Mouse (Mus musculus) kidney, postnatal 0 days (tissue): Measurements from ENCODE around the gene Cux1. TPM values are rescaled to one million over a fixed set of nuclear protein-coding genes. Genes with fewer than 3 reads are reported as not detected.

Source experiments
- ATAC-seq: fragments of 200-750 bp; cut with Nextera tagmentation; replicated peaks from 2 replicates; pipeline ENCODE4 v1.8.0; 2017; ENCODE audit warnings: low read depth, moderate number of reproducible peaks, moderate TSS enrichment, moderate library complexity; ENCODE audit not compliant: low FRiP score
- DNase-seq: peaks from one replicate; pipeline ENCODE4 v3.0.0-alpha.2; 2016; ENCODE audit warnings: low spot score
- H3K27ac ChIP-seq: fragments of 300-500 bp; sonication (generic); 2 replicates; pipeline ENCODE4 v1.5.1; 2014; ENCODE audit warnings: mild to moderate bottlenecking
- H3K27me3 ChIP-seq: fragments of 300-500 bp; sonication (generic); 2 replicates; pipeline ENCODE4 v1.6.1; 2014; ENCODE audit warnings: low read length, mixed read lengths; ENCODE audit not compliant: insufficient read depth
- H3K36me3 ChIP-seq: fragments of 300-500 bp; sonication (generic); 2 replicates; pipeline ENCODE4 v1.6.1; 2014; ENCODE audit warnings: low read length, mixed read lengths; ENCODE audit not compliant: insufficient read depth
- H3K4me1 ChIP-seq: fragments of 300-500 bp; sonication (generic); replicated peaks from 2 replicates; pipeline ENCODE4 v1.6.1; 2014; ENCODE audit warnings: antibody characterized with exemption, low read length, mixed read lengths; ENCODE audit not compliant: insufficient read depth
- H3K4me2 ChIP-seq: fragments of 300-500 bp; sonication (generic); 2 replicates; pipeline ENCODE4 v1.6.1; 2014; ENCODE audit warnings: mild to moderate bottlenecking, low read length, moderate library complexity, mixed read lengths
- H3K4me3 ChIP-seq: fragments of 300-500 bp; sonication (generic); replicated peaks from 2 replicates; pipeline ENCODE4 v1.5.1; 2014; ENCODE audit warnings: low read depth, low read length
- H3K9ac ChIP-seq: fragments of 300-500 bp; sonication (generic); 2 replicates; pipeline ENCODE4 v1.6.1; 2014; ENCODE audit warnings: low read depth, low read length
- H3K9me3 ChIP-seq: fragments of 300-500 bp; sonication (generic); replicated peaks from 2 replicates; pipeline ENCODE4 v1.6.1; 2016; ENCODE audit warnings: low read length, inconsistent platforms, mixed read lengths
- CTCF ChIP-seq: IDR thresholded peaks from 2 replicates; pipeline ENCODE4 v1.5.1; 2016; ENCODE audit warnings: antibody characterized with exemption, low read depth, mild to moderate bottlenecking, moderate library complexity
- WGBS: fragments of 180-500 bp; shearing (Covaris S2); extraction: QIAGEN DNeasy Blood & Tissue Kit; methylation state at CpG from one replicate; pipeline ENCODE4 v1.1.7; 2014; 5-methylcytosine and 5-hydroxymethylcytosine counted together
- polyA plus RNA-seq: library from polyadenylated mRNA; unstranded; fragments of >200 nt; fragmentation: Nextera tagmentation; extraction: Ambion mirVana; gene quantifications from 2 replicates; pipeline ENCODE4 v1.2.1, GENCODE M21; 2015

Gene Cux1
- polyA plus RNA-seq, 1 experiment from 2014 or later, result 73.4 TPM

- Histone ChIP-seq H3K4me1 (no peaks in the 10 kb centered on the region), H3K4me2 (no peak overlapping the region), H3K9ac (no peak overlapping the region), H3K9me3 (no peaks in the 10 kb centered on the region), H3K36me3 (peaks cover 30% of the 10 kb centered on the region), H3K27ac (no peak overlapping the region), H3K4me3 (no peak overlapping the region), H3K27me3 (no peaks in the 10 kb centered on the region)
- WGBS, result 68% methylated on average over 3 of the region's 3 CpGs
- ATAC-seq (no peak), DNase-seq (no peak)
- TF ChIP-seq CTCF, result no peak
These were observed 277.5 kb downstream of the Cux1 start for GRCm38 (mm10) chr5:136289776-136290175.

- ATAC-seq (no peak), DNase-seq (no peak)
- Histone ChIP-seq H3K9me3 (no peaks in the 10 kb centered on the region), H3K9ac (no peak overlapping the region), H3K4me1 (no peaks in the 10 kb centered on the region), H3K27ac (no peak overlapping the region), H3K4me2 (no peak overlapping the region), H3K27me3 (no peaks in the 10 kb centered on the region), H3K4me3 (no peak overlapping the region), H3K36me3 (peaks cover 34% of the 10 kb centered on the region)
- TF ChIP-seq CTCF, result no peak
- 80% methylated on average over 6 of the region's 6 CpGs for WGBS
These were observed 278.8 kb downstream of the Cux1 start for GRCm38 (mm10) chr5:136288351-136289081.

- Histone ChIP-seq H3K27me3 (no peaks in the 10 kb centered on the region), H3K9ac (no peak overlapping the region), H3K4me2 (no peak overlapping the region), H3K4me3 (no peak overlapping the region), H3K9me3 (no peaks in the 10 kb centered on the region), H3K27ac (no peak overlapping the region), H3K4me1 (no peaks in the 10 kb centered on the region), H3K36me3 (peaks cover 50% of the 10 kb centered on the region)
- ATAC-seq (no peak), DNase-seq (no peak)
- 82% methylated on average over 6 of the region's 6 CpGs for WGBS
- TF ChIP-seq CTCF, result no peak
These were observed 280.7 kb downstream of the Cux1 start for GRCm38 (mm10) chr5:136286566-136286965.

- Histone ChIP-seq H3K4me1 (no peaks in the 10 kb centered on the region), H3K27ac (no peak overlapping the region), H3K27me3 (no peaks in the 10 kb centered on the region), H3K9me3 (no peaks in the 10 kb centered on the region), H3K4me3 (no peak overlapping the region), H3K4me2 (no peak overlapping the region), H3K36me3 (peaks cover 53% of the 10 kb centered on the region), H3K9ac (no peak overlapping the region)
- no peak for DNase-seq
- WGBS, result 89% methylated on average over 7 of the region's 7 CpGs
- ATAC-seq, result no peak
- no peak for TF ChIP-seq CTCF
These were observed 282.2 kb downstream of the Cux1 start for GRCm38 (mm10) chr5:136285106-136285505.

- peak; percentile 76 for TF ChIP-seq CTCF
- no peak for ATAC-seq
- 57% methylated on average over 6 of the region's 6 CpGs for WGBS
These were observed 285.9 kb downstream of the Cux1 start for GRCm38 (mm10) chr5:136281351-136281750.

GRCm38 (mm10) chr5:136274739-136275138 is 292.6 kb downstream of the Cux1 start:
- no peak for DNase-seq
- no peak for ATAC-seq
- no peaks in the 10 kb centered on the region for H3K9me3 ChIP-seq
- no peak overlapping the region for H3K27ac ChIP-seq
- no peaks in the 10 kb centered on the region for H3K27me3 ChIP-seq
- TF ChIP-seq CTCF, result no peak
- H3K4me1 ChIP-seq, result no peaks in the 10 kb centered on the region
- H3K4me3 ChIP-seq, result no peak overlapping the region
- no peak overlapping the region for H3K9ac ChIP-seq
- peaks cover 63% of the 10 kb centered on the region for H3K36me3 ChIP-seq
- WGBS, result 93% methylated on average over 42 of the region's 43 CpGs
- H3K4me2 ChIP-seq, result no peak overlapping the region

More at GRCm38 (mm10) chr5:136281351-136281750, 285.9 kb downstream of the Cux1 start:
- Histone ChIP-seq H3K4me3 (no peak overlapping the region), H3K4me2 (no peak overlapping the region), H3K27ac (no peak overlapping the region), H3K36me3 (peaks cover 74% of the 10 kb centered on the region), H3K9ac (no peak overlapping the region), H3K27me3 (no peaks in the 10 kb centered on the region), H3K9me3 (no peaks in the 10 kb centered on the region), H3K4me1 (no peaks in the 10 kb centered on the region)
- peak; percentile 53 for DNase-seq

GRCm38 (mm10) chr5:136269937-136270336 is 297.4 kb downstream of the Cux1 start:
- no peak for TF ChIP-seq CTCF
- no peak overlapping the region for H3K27ac ChIP-seq
- peaks cover 21% of the 10 kb centered on the region for H3K36me3 ChIP-seq
- H3K4me2 ChIP-seq, result no peak overlapping the region
- ATAC-seq (no peak), DNase-seq (peak; percentile 59)
- no peaks in the 10 kb centered on the region for H3K27me3 ChIP-seq
- no peaks in the 10 kb centered on the region for H3K9me3 ChIP-seq
- H3K9ac ChIP-seq, result no peak overlapping the region
- 57% methylated on average over 4 of the region's 4 CpGs for WGBS
- no peak overlapping the region for H3K4me3 ChIP-seq
- no peaks in the 10 kb centered on the region for H3K4me1 ChIP-seq
